Mouse (Mus musculus): ENCODE measurements around the gene Pard3. TPM values are rescaled to one million over a fixed set of nuclear protein-coding genes. Genes with fewer than 3 reads are reported as not detected.

The Pard3 gene
- total and polyA plus RNA-seq, 3 experiments, result 0.51 to 1.3 (median 0.94) TPM

GRCm38 (mm10) chr8:127556964-127557363 lies 493.3 kb downstream of the Pard3 start:
- no peak overlapping the region for H3K4me3 ChIP-seq (replicated peaks in 1 of 3; ENCODE audit: low read depth in 2 of 3, low read length in 2 of 3, poor library complexity in 1 of 3)
- H3K27me3 ChIP-seq (replicated peaks), result no peaks in the 10 kb centered on the region
- in situ Hi-C loops (cut with MboI; ENCODE audit: low pct_ligation_motif_present, low pct_unique_long_range_greater_than_20kb, low sequenced_read_pairs) (no loop called here), dilution Hi-C loops (cut with MboI; ENCODE audit: extremely low pct_ligation_motif_present, extremely low pct_unique_long_range_greater_than_20kb, low sequenced_read_pairs) (no loop called here)
- no peak overlapping the region for H3K9ac ChIP-seq (ENCODE audit: insufficient read depth, low read depth)
- no peak for DNase-seq (ENCODE audit: extremely low read depth)
- H3K79me2 ChIP-seq (replicated peaks; ENCODE audit: control insufficient read depth, extremely low read depth, insufficient read depth, poor library complexity, severe bottlenecking), result no peaks in the 10 kb centered on the region
- H3K36me3 ChIP-seq (replicated peaks in 1 of 2; ENCODE audit: control insufficient read depth in 1 of 2, insufficient read depth in 1 of 2, low read length in 1 of 2), result no peaks in the 10 kb centered on the region
- TF ChIP-seq BHLHE40 (IDR thresholded peaks at IDR 0.05; ENCODE audit: low read depth, low read length) (no peak), MYC (IDR thresholded peaks at IDR 0.05; ENCODE audit: low read depth, low read length) (no peak), ZC3H11A (IDR thresholded peaks at IDR 0.05; ENCODE audit: low read depth, low read length) (no peak)
- H3K27ac ChIP-seq (ENCODE audit: insufficient read depth, low read depth), result no peak overlapping the region
- no peaks in the 10 kb centered on the region for H3K4me1 ChIP-seq (ENCODE audit: control insufficient read depth in 1 of 2, insufficient read depth in 2 of 2)
- H3K4me2 ChIP-seq (ENCODE audit: insufficient read depth, low read depth, poor library complexity, severe bottlenecking), result no peak overlapping the region
- H3K9me3 ChIP-seq (replicated peaks; ENCODE audit: low read length), result no peaks in the 10 kb centered on the region

DNA sequence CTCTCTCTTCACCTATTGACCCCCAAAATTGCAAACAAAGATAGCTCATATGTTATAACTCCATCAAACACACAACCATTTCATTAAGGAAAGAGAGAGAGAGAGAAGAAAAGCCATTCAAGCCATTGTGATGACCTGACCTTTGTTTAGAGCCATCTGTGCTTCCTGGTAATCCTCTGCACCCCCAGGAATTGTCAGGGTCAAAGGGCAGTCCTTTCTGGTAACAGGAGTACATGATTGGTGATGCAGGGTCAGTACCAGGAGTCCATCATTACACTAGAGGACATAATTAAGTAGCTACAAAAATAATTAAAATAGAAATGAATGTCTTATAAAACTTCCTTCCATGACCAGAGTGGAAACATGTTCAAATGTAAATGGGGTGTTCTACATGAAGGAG lies 493.9 kb downstream of the Pard3 start:
- Histone ChIP-seq H3K4me1 (ENCODE audit: control insufficient read depth in 1 of 2, insufficient read depth in 2 of 2) (no peaks in the 10 kb centered on the region), H3K9ac (ENCODE audit: insufficient read depth, low read depth) (no peak overlapping the region), H3K27ac (ENCODE audit: insufficient read depth, low read depth) (no peak overlapping the region), H3K4me3 (replicated peaks in 1 of 3; ENCODE audit: low read depth in 2 of 3, low read length in 2 of 3, poor library complexity in 1 of 3) (no peak overlapping the region), H3K36me3 (replicated peaks in 1 of 2; ENCODE audit: control insufficient read depth in 1 of 2, insufficient read depth in 1 of 2, low read length in 1 of 2) (no peaks in the 10 kb centered on the region), H3K9me3 (replicated peaks; ENCODE audit: low read length) (no peaks in the 10 kb centered on the region), H3K4me2 (ENCODE audit: insufficient read depth, low read depth, poor library complexity, severe bottlenecking) (no peak overlapping the region), H3K27me3 (replicated peaks) (no peaks in the 10 kb centered on the region), H3K79me2 (replicated peaks; ENCODE audit: control insufficient read depth, extremely low read depth, insufficient read depth, poor library complexity, severe bottlenecking) (no peaks in the 10 kb centered on the region)
- no peak for DNase-seq (ENCODE audit: extremely low read depth)
- TF ChIP-seq POLR2A (IDR thresholded peaks at IDR 0.05; ENCODE audit: low read depth, low read length) (no peak), NRF1 (IDR thresholded peaks at IDR 0.05; ENCODE audit: low read depth, low read length) (no peak), ZMIZ1 (IDR thresholded peaks at IDR 0.05; ENCODE audit: low read depth, low read length) (no peak), KAT2A (IDR thresholded peaks at IDR 0.05; ENCODE audit: insufficient replicate concordance, low read length) (no peak), NELFE (IDR thresholded peaks at IDR 0.05; ENCODE audit: low read depth, low read length) (no peak), SMC3 (IDR thresholded peaks at IDR 0.05; ENCODE audit: low read depth, low read length) (no peak), BHLHE40 (IDR thresholded peaks at IDR 0.05; ENCODE audit: low read depth, low read length) (no peak), POLR2AphosphoS2 (IDR thresholded peaks at IDR 0.05; ENCODE audit: low read depth, low read length) (no peak), USF1 (IDR thresholded peaks at IDR 0.05; ENCODE audit: low read depth, low read length) (no peak), MAX (IDR thresholded peaks at IDR 0.05; ENCODE audit: low read length) (no peak), JUN (IDR thresholded peaks at IDR 0.05; ENCODE audit: insufficient read depth, low read depth, low read length) (no peak)
- in situ Hi-C loops (cut with MboI; ENCODE audit: low pct_ligation_motif_present, low pct_unique_long_range_greater_than_20kb, low sequenced_read_pairs), result no loop called here
- dilution Hi-C loops (cut with MboI; ENCODE audit: extremely low pct_ligation_motif_present, extremely low pct_unique_long_range_greater_than_20kb, low sequenced_read_pairs), result no loop called here

GRCm38 (mm10) chr8:127563634-127564033 lies 499.9 kb downstream of the Pard3 start:
- in situ Hi-C loops (cut with MboI; ENCODE audit: low pct_ligation_motif_present, low pct_unique_long_range_greater_than_20kb, low sequenced_read_pairs), result no loop called here
- no peaks in the 10 kb centered on the region for H3K9me3 ChIP-seq (replicated peaks; ENCODE audit: low read length)
- H3K4me2 ChIP-seq (ENCODE audit: insufficient read depth, low read depth, poor library complexity, severe bottlenecking), result no peak overlapping the region
- dilution Hi-C loops (cut with MboI; ENCODE audit: extremely low pct_ligation_motif_present, extremely low pct_unique_long_range_greater_than_20kb, low sequenced_read_pairs), result no loop called here
- H3K79me2 ChIP-seq (replicated peaks; ENCODE audit: control insufficient read depth, extremely low read depth, insufficient read depth, poor library complexity, severe bottlenecking), result no peaks in the 10 kb centered on the region
- no peaks in the 10 kb centered on the region for H3K4me1 ChIP-seq (ENCODE audit: control insufficient read depth in 1 of 2, insufficient read depth in 2 of 2)
- no peaks in the 10 kb centered on the region for H3K27me3 ChIP-seq (replicated peaks)
- no peaks in the 10 kb centered on the region for H3K36me3 ChIP-seq (replicated peaks in 1 of 2; ENCODE audit: control insufficient read depth in 1 of 2, insufficient read depth in 1 of 2, low read length in 1 of 2)
- H3K4me3 ChIP-seq (replicated peaks in 1 of 3; ENCODE audit: low read depth in 2 of 3, low read length in 2 of 3, poor library complexity in 1 of 3), result no peak overlapping the region
- no peak overlapping the region for H3K9ac ChIP-seq (ENCODE audit: insufficient read depth, low read depth)
- H3K27ac ChIP-seq (ENCODE audit: insufficient read depth, low read depth), result no peak overlapping the region
- TF ChIP-seq KAT2A (IDR thresholded peaks at IDR 0.05; ENCODE audit: insufficient replicate concordance, low read length) (no peak), GABPA (IDR thresholded peaks at IDR 0.05; ENCODE audit: insufficient replicate concordance, low read depth, low read length) (no peak), ZMIZ1 (IDR thresholded peaks at IDR 0.05; ENCODE audit: low read depth, low read length) (no peak), CHD1 (IDR thresholded peaks at IDR 0.05; ENCODE audit: low read depth, low read length) (no peak), ZC3H11A (IDR thresholded peaks at IDR 0.05; ENCODE audit: low read depth, low read length) (no peak), JUND (conservative IDR thresholded peaks at IDR 0.05; ENCODE audit: low read depth, low read length) (no peak), SIN3A (IDR thresholded peaks at IDR 0.05; ENCODE audit: low read length) (no peak), E2F4 (IDR thresholded peaks at IDR 0.05; ENCODE audit: insufficient replicate concordance, low read depth, low read length) (no peak), ZNF384 (IDR thresholded peaks at IDR 0.05; ENCODE audit: low read depth, low read length) (no peak)
- no peak for DNase-seq (ENCODE audit: extremely low read depth)
